Mouse (Mus musculus) heart, adult 9 months (tissue): ENCODE measurements at regions not wholly inside any gene's neighbourhood (a gene's known extent, or its start where the extent isn't known, plus 50 kb on each side); places are given as distances from the start of the nearest gene placed in this dataset.
A peak's percentile ranks its signal among the peaks of the same experiment; 100 is the strongest.

ENCODE experiments used
- DNase-seq, 2 experiments: peaks; one replicate each; pipeline ENCODE4 v3.0.0; 2022; ENCODE audit warnings: low spot score in 2 of 2

- no peak for DNase-seq
Measured at GRCm38 (mm10) chr4:56160551-56161256, 579.2 kb upstream of the Gm26657 start.

GRCm38 (mm10) chr4:56157521-56158065 lies 582.3 kb upstream of the Gm26657 start:
- no peak for DNase-seq

- peak; percentile 8 to 19 for DNase-seq
Measured at GRCm38 (mm10) chr4:56150716-56151115, 589.2 kb upstream of the Gm26657 start.

GRCm38 (mm10) chr4:56143827-56144226 lies 596.0 kb upstream of the Gm26657 start:
- DNase-seq, result no peak

GRCm38 (mm10) chr4:56136837-56137236 lies 603.0 kb upstream of the Gm26657 start:
- no peak for DNase-seq

GRCm38 (mm10) chr4:56134350-56134749 lies 602.1 kb upstream of the Klf4 start:
- DNase-seq, result no peak

GRCm38 (mm10) chr4:56127730-56128482 lies 595.6 kb upstream of the Klf4 start:
- no peak for DNase-seq

- DNase-seq, result no peak
Measured at GRCm38 (mm10) chr4:56124515-56124914, 592.2 kb upstream of the Klf4 start.

GRCm38 (mm10) chr4:56122198-56122597 lies 589.9 kb upstream of the Klf4 start:
- DNase-seq, result no peak

- no peak for DNase-seq
Measured at GRCm38 (mm10) chr4:56121664-56122063, 589.4 kb upstream of the Klf4 start.

- DNase-seq, result no peak
Measured at GRCm38 (mm10) chr4:56120357-56120756, 588.1 kb upstream of the Klf4 start.

GRCm38 (mm10) chr4:56113701-56114196 lies 581.5 kb upstream of the Klf4 start:
- peak; percentile 94 to 97 for DNase-seq

GRCm38 (mm10) chr4:56112931-56113700 lies 580.9 kb upstream of the Klf4 start:
- peak in 1 of 2 experiments; percentile 74 for DNase-seq

GRCm38 (mm10) chr4:56106962-56107361 lies 574.7 kb upstream of the Klf4 start:
- DNase-seq, result no peak

- no peak for DNase-seq
Measured at GRCm38 (mm10) chr4:56102314-56102713, 570.0 kb upstream of the Klf4 start.

- peak in 1 of 2 experiments; percentile 13 for DNase-seq
Measured at GRCm38 (mm10) chr4:56090796-56091195, 558.5 kb upstream of the Klf4 start.

GRCm38 (mm10) chr4:56088701-56089100 lies 556.4 kb upstream of the Klf4 start:
- DNase-seq, result no peak

GRCm38 (mm10) chr4:56086306-56086705 lies 554.0 kb upstream of the Klf4 start:
- DNase-seq, result no peak

GRCm38 (mm10) chr4:56084205-56084604 lies 551.9 kb upstream of the Klf4 start:
- DNase-seq, result no peak

- no peak for DNase-seq
Measured at GRCm38 (mm10) chr4:56082411-56082810, 550.1 kb upstream of the Klf4 start.

GRCm38 (mm10) chr4:56080960-56081359 lies 548.7 kb upstream of the Klf4 start:
- DNase-seq, result no peak
